Mouse (Mus musculus) heart, postnatal 0 days (tissue): ENCODE results near the gene Bmp10. TPM values are rescaled to one million over a fixed set of nuclear protein-coding genes. Genes with fewer than 3 reads are reported as not detected.

Experiments used
- ATAC-seq: fragments of 200-750 bp; cut with Nextera tagmentation; 2 replicates; pipeline ENCODE4 v1.8.0; 2017; ENCODE audit warnings: low read depth, moderate number of reproducible peaks, moderate library complexity; ENCODE audit not compliant: insufficient read depth
- DNase-seq: peaks from one replicate; pipeline ENCODE4 v3.0.0-alpha.2; 2016; ENCODE audit warnings: low spot score
- H3K27ac ChIP-seq: fragments of 300-500 bp; sonication (generic); 2 replicates; pipeline ENCODE4 v1.5.1; 2014; ENCODE audit warnings: low read depth, mild to moderate bottlenecking
- H3K27me3 ChIP-seq: fragments of 300-500 bp; sonication (generic); 2 replicates; pipeline ENCODE4 v1.6.1; 2014; ENCODE audit warnings: low read length, mixed read lengths; ENCODE audit not compliant: control insufficient read depth, insufficient read depth
- H3K36me3 ChIP-seq: fragments of 300-500 bp; sonication (generic); replicated peaks from 2 replicates; pipeline ENCODE4 v1.6.1; 2014; ENCODE audit warnings: low read length, mixed read lengths; ENCODE audit not compliant: control insufficient read depth, insufficient read depth
- H3K4me1 ChIP-seq: fragments of 300-500 bp; sonication (generic); 2 replicates; pipeline ENCODE4 v1.6.1; 2014; ENCODE audit warnings: antibody characterized with exemption; ENCODE audit not compliant: control insufficient read depth, insufficient read depth
- H3K4me2 ChIP-seq: fragments of 300-500 bp; sonication (generic); 2 replicates; pipeline ENCODE4 v1.6.1; 2014; ENCODE audit warnings: low read depth, mild to moderate bottlenecking, low read length, moderate library complexity
- H3K4me3 ChIP-seq: fragments of 300-500 bp; sonication (generic); 2 replicates; pipeline ENCODE4 v1.5.1; 2014; ENCODE audit warnings: low read depth, low read length
- H3K9ac ChIP-seq: fragments of 300-500 bp; sonication (generic); replicated peaks from 2 replicates; pipeline ENCODE4 v1.6.1; 2014; ENCODE audit warnings: low read depth, low read length, mixed read lengths
- H3K9me3 ChIP-seq: fragments of 300-500 bp; sonication (generic); replicated peaks from 2 replicates; pipeline ENCODE4 v1.6.1; 2016; ENCODE audit warnings: low read length; ENCODE audit not compliant: control insufficient read depth
- CTCF ChIP-seq: IDR thresholded peaks from 2 replicates; pipeline ENCODE4 v1.5.1; 2016; ENCODE audit warnings: antibody characterized with exemption, control low read depth, low read depth
- EP300 ChIP-seq: IDR thresholded peaks from 2 replicates; pipeline ENCODE4 v1.6.1; 2016; ENCODE audit warnings: antibody characterized with exemption, low read depth
- WGBS: fragments of 180-500 bp; shearing (Covaris S2); extraction: QIAGEN DNeasy Blood & Tissue Kit; methylation state at CpG from one replicate; pipeline ENCODE4 v1.1.7; 2014; 5-methylcytosine and 5-hydroxymethylcytosine counted together
- polyA plus RNA-seq: library from polyadenylated mRNA; unstranded; fragments of >200 nt; fragmentation: Nextera tagmentation; extraction: Ambion mirVana; gene quantifications from 2 replicates; pipeline ENCODE4 v1.2.1, GENCODE M21; 2015
- total RNA-seq: library from RNA; depleted of rRNA; stranded (reverse); fragments of >200 nt; gene quantifications from 2 replicates; pipeline ENCODE4 v1.2.3, GENCODE M21; 2014; ENCODE audit warnings: low replicate concordance

The Bmp10 gene
- total and polyA plus RNA-seq, 2 experiments from 2014 or later: 6.0 to 30.0 TPM

DNA sequence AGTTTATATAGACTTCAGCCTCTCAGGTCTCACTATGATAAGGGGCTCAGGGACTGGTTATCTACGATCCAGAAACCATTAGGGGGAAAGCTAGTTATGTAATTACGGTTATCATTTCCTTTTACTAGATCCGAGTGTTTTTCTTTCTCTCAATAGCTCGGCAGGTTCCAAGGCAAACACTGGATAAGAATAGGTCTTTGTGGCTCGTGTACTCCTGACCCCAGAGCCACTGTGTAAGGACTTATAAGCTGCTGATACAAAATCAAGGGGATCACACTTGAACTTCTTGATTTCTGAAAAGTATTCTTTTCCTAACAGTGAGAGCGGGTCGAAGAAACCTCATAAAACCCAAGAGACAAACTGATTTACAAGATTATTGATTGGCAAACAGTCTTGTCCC is 39.9 kb upstream of the Bmp10 start, which contains the start of gene Gkn3:
TSS of gene Gkn3 (minus strand) at position 59 of the 400 bp plus-strand sequence.
- Histone ChIP-seq H3K4me1 (no peaks in the 10 kb centered on the region), H3K27ac (no peak within 1 kb of the TSS), H3K4me2 (no peak within 1 kb of the TSS), H3K9ac (no peak within 1 kb of the TSS), H3K36me3 (no peaks in the 10 kb centered on the region), H3K27me3 (peaks cover 45% of the 10 kb centered on the region), H3K4me3 (no peak within 1 kb of the TSS), H3K9me3 (no peaks in the 10 kb centered on the region)
- TF ChIP-seq CTCF: no peak
- no peak for TF ChIP-seq EP300
- DNase-seq (no peak), ATAC-seq (no peak)
- 53% methylated on average over 7 of the region's 7 CpGs for WGBS

GRCm38 (mm10) chr6:87389455-87389989 is 39.3 kb upstream of the Bmp10 start:
- H3K4me1 ChIP-seq: no peaks in the 10 kb centered on the region
- H3K27ac ChIP-seq: no peak overlapping the region
- no peaks in the 10 kb centered on the region for H3K36me3 ChIP-seq
- H3K9ac ChIP-seq: no peak overlapping the region
- H3K9me3 ChIP-seq: no peaks in the 10 kb centered on the region
- no peak overlapping the region for H3K4me3 ChIP-seq
- H3K27me3 ChIP-seq: peaks cover 45% of the 10 kb centered on the region
- no peak for ATAC-seq
- 41% methylated on average over 5 of the region's 5 CpGs for WGBS
- H3K4me2 ChIP-seq: no peak overlapping the region
- no peak for DNase-seq
- no peak for TF ChIP-seq EP300
- no peak for TF ChIP-seq CTCF

- H3K27me3 ChIP-seq: peaks cover 57% of the 10 kb centered on the region
- ATAC-seq: no peak
- no peaks in the 10 kb centered on the region for H3K36me3 ChIP-seq
- no peak overlapping the region for H3K4me3 ChIP-seq
- no peaks in the 10 kb centered on the region for H3K4me1 ChIP-seq
- no peak overlapping the region for H3K4me2 ChIP-seq
- WGBS: 62% methylated on average over 8 of the region's 8 CpGs
- H3K9ac ChIP-seq: no peak overlapping the region
- H3K9me3 ChIP-seq: no peaks in the 10 kb centered on the region
- TF ChIP-seq CTCF: no peak
- no peak for TF ChIP-seq EP300
- DNase-seq: no peak
- no peak overlapping the region for H3K27ac ChIP-seq
These were observed 35.2 kb upstream of the Bmp10 start for GRCm38 (mm10) chr6:87393466-87394205.

DNA sequence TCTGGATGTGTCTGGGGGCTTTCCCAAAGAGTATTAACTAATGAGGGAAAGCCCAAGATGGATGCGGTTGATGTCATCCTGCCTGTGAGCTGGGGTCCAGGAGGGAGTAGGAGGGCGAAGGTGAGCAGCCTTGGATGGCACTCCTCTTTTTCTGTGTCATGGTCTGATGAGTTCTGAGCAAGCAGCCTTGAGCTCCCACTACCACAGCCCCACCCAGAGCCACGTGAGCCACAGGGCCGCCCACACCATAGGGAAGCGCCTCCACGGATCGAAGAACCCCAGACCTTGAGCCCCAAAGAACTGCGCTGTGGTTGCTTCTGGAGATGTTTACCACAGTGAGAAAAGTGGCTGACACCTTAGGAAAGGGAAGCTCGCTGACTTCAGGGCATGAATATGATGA is 34.0 kb upstream of the Bmp10 start:
- Histone ChIP-seq H3K9me3 (no peaks in the 10 kb centered on the region), H3K4me3 (no peak overlapping the region), H3K27me3 (peaks cover 59% of the 10 kb centered on the region), H3K4me2 (no peak overlapping the region), H3K27ac (no peak overlapping the region), H3K4me1 (no peaks in the 10 kb centered on the region), H3K9ac (no peak overlapping the region), H3K36me3 (no peaks in the 10 kb centered on the region)
- TF ChIP-seq CTCF (no peak), EP300 (no peak)
- WGBS: 77% methylated on average over 9 of the region's 9 CpGs
- ATAC-seq: no peak
- no peak for DNase-seq

DNA sequence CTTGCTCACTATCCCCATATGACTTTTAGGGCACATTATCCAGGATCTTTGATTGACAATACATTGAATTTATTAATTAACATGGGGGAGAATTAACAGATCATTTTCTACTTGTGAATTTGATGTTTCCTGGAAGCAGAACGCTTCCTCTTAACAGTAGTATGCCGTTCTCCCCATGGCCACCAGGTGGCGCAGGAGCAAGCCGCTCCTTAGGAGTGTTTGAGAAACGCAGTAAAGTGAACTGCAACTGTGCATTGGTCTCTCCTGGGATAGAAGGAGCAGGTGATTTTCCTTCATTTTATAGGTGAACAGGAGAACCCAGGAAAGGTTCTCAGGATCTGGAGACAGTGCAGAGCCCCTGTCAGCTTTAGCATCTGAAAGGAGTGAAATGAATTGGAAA is 29.7 kb upstream of the Bmp10 start:
- 0 out of 2 replicates have a peak overlapping the region, but pooled peaks have one; percentile 2 for H3K4me2 ChIP-seq
- no peak overlapping the region for H3K4me3 ChIP-seq
- H3K27me3 ChIP-seq: peaks cover 66% of the 10 kb centered on the region
- no peaks in the 10 kb centered on the region for H3K9me3 ChIP-seq
- no peak overlapping the region for H3K27ac ChIP-seq
- H3K4me1 ChIP-seq: no peaks in the 10 kb centered on the region
- no peak overlapping the region for H3K9ac ChIP-seq
- WGBS: under 1% methylated on average over 5 of the region's 5 CpGs
- H3K36me3 ChIP-seq: no peaks in the 10 kb centered on the region
- ATAC-seq: peak; percentile 53; the same call in 1 of the 2 replicates
- peak; percentile 69 for DNase-seq
- no peak for TF ChIP-seq EP300
- TF ChIP-seq CTCF: peak; percentile 98
